Mouse (Mus musculus) heart, postnatal 4 days (tissue): Measurements from ENCODE around the gene Rpl32. TPM values are rescaled to one million over a fixed set of nuclear protein-coding genes. Genes with fewer than 3 reads are reported as not detected.

Experiments
- DNase-seq: peaks from one replicate; pipeline ENCODE4 v3.0.0; 2021
- total RNA-seq, 2 experiments: library from RNA; stranded (reverse); gene quantifications; 2 replicates each; pipeline ENCODE4 v1.2.3; 2021

Rpl32 gene
- 1,000 to 10,000 TPM; 1,006 to 1,007 TPM for total RNA-seq

GRCm38 (mm10) chr6:115808488-115809231 is at the start of gene Rpl32:
Gene Rpl32, minus strand, starts transcription at chr6:115808747.
- DNase-seq, result peak; percentile 86

DNA sequence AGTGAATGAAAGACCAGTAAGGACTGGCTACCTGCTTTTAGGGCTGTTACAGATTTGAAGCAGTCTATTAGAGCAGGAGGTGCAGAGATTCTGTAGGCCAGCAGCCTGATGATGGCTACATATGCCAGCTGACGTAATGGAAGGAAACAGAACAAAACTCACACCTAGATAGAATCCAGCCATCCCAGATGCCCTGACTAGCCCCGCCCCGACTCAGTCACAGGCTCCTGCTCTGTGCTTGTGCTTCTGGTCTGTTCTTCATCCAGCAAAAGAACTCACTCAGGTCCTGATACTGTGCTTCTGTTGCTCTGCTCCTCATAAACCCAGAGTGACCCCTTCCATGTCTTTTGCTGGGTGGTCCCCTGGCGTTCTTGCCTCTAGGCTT is 47.8 kb upstream of the Rpl32 start:
- no peak for DNase-seq

DNA sequence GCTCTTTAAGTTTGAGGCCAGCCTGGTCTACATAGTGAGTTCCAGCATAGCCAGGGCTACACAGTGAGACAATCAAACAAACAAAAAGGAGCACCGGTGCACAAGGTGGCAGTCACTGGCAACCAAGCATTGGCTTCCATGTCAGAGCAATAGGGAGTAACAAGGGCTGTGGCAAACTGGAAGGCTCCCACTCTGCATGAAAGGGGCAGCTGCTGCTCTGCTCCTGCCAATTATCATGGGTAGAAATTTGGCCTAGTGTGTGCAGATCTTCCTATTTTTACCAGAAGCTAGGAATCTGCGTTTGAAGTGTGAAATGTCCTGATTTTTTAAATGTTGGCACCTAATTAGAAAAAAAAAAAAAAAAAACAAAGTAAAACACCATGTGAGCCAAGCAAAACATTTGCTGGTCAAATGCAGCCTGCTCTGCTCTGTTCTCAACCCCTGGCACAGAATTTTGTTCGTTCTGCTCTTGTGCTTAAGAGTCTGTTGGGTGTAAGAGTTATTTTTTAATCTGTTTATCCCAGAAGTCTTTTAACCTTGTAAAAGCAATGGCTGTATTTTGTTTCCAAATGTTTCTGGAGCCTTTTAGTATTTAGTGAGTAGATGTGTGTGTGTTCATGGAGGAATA is 47.3 kb upstream of the Rpl32 start:
- no peak for DNase-seq

DNA sequence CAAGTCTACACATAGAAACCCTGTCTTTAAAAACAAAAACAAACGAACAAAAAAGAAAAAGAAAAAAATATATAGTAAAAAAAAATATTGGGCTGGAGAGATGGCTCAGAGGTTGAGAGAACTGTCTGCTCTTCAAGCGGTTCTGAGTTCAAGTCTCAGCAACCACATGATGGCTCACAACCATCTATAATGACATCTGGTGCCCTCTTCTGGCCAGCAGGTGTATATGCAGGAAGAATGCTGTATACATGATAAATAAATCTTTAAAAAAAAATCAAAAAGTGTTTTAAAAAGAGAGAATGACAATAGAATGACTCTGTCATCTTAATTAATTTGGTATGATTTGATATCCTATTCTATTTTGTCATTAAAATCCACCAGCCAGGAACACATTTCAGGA is 45.9 kb upstream of the Rpl32 start:
- DNase-seq, result no peak

- DNase-seq, result no peak
These were observed 45.4 kb upstream of the Rpl32 start for GRCm38 (mm10) chr6:115853985-115854384.

DNA sequence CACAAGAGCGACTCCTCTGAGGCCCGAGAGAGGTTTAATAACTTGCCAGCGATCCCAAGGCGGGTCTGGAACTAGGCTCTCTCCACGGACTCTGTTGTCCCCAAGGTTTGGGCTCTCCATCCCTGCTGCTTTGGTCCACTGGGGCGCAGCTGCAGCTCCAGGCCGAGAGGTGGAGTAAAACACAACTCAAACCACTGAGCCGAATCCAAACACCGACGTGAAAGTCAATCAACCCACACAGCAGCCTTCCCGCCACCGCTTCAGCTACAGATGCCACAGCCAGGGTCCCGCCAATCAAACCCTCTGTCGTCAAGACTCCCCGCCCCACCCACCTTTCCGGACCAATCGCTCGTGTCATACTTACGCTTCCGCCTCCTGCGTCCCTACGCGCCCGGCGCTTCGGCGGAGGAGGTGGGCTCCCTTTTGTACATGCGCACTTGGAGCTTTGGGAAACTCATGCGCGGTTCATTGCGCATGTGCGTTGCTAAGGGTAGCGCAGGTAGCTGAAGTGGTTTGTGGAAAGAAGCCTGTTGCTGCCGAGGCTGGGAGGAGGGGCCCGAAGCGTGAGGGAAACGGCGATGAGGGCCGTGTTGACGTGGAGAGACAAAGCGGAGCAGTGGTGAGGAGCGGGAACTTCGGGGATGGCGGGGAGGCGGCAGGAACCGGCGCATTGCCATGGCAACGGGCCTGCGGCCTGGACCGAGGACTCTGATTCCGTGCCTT is 44.7 kb upstream of the Rpl32 start, which contains the start of the genes Mbd4 and Ift122:
TSS of gene Mbd4 (minus strand) at position 281 of the 723 bp plus-strand sequence.
TSS of gene Ift122 (plus strand) at position 380 of the 723 bp plus-strand sequence.
- DNase-seq, result peak; percentile 98

DNA sequence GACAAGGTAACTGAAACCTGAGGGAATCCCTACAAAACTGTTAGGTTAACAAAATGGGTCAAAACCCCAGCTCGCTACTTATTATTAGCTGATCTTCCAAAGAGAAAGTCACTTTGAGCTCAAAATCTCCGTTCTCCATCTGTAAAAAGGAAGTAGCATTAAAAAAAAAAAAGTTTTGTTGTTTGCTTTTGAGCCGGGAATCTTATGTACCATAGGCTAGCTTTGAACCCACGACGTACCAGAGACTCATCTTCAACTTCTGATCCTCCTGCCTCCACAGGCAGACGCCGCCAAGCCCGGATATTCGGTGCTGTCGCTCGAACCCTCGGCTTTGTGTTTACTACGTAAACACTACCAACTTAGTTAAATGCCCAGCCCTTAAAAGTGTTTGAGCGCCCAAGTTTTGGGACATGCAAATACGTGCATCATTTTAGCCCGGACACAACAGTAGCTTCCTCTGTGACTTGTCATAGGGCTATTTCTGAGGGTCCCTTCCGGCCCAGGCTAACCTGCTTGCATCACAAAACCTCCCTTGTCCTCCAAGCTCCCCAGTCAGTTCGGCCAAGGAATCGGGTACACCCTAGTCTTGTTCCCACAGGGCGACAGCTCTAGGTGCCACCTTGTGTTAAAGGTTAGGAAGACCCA is 44.0 kb upstream of the Rpl32 start:
- DNase-seq, result no peak

- no peak for DNase-seq
These were observed 40.2 kb upstream of the Rpl32 start for GRCm38 (mm10) chr6:115848598-115849304.

GRCm38 (mm10) chr6:115846640-115847411 is 38.3 kb upstream of the Rpl32 start:
- peak; percentile 76 for DNase-seq

GRCm38 (mm10) chr6:115845006-115845405 is 36.5 kb upstream of the Rpl32 start:
- DNase-seq, result no peak

DNA sequence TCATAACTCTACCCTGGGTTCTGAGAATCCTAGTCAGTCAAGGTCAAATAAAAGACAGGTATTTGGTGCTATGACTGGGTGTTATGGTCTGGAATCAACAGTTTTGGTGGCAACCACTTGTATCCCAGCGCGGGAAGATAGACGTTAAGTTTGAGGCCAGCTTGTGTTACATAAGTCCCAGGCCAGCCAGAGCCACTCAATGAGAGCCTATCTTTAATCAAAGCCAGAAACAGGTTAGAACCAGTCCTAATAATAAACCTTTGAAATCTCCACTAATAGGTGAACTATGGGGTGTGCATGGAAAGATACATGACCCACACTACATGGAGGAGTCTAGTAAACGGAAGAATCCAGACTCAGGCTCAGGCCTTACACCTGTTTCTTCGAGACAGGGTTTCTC is 30.2 kb upstream of the Rpl32 start:
- no peak for DNase-seq

- peak; percentile 63 for DNase-seq
These were observed 29.6 kb upstream of the Rpl32 start, which contains the start of gene Efcab12 for GRCm38 (mm10) chr6:115838161-115838597. Gene Efcab12, minus strand, starts transcription at chr6:115838412.

DNA sequence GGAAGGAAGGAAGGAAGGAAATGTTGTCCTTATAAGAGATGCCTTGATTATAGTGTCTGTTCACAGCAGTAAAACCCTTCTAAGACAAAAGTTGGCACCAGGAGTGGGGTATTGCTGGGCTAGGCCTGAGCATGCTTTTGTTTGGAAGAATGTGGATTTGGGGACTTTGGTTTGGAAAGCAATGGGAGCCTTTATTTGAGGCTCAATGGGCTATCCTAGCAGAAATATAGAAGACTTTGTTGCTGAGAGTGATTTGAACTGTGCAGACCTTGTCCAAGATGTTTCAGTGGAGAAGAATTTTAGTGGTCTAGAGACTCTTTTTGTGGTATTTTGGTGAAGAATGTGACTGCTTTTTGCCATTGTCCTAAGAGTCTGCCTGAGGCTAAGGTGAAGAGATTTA is 25.3 kb upstream of the Rpl32 start:
- no peak for DNase-seq

DNA sequence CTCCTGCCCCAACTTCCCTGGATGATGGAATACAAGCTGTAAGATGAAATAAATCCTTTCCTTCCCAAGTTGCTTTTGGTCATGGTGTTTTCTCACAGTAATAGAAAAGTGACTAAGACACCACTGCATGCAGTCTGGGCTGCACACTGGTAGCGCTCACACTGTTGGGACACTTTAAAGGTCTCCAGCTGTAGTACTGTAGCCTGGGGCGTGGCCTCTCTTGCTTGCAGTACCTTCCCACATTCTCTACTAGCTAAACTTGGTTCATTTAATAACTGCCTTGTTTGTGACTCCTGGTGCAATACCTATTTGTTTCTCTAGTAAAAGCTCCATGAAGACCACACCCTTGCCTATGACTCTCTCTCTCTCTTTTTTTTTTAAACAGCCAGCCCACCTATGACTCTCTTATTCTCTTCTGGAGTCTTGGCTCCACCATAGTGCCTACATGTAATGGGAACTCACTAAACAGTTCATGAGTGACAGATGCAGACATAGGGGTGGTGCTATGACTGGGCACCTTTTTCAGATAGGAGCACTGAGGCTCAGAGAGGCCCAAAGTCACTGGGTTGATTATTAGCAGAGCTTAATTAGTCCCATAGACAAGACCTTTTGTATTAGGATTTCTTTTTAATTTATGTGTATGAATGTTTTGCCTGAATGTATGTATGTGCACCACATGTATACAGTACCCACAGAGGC is 23.8 kb upstream of the Rpl32 start:
- DNase-seq, result no peak

DNA sequence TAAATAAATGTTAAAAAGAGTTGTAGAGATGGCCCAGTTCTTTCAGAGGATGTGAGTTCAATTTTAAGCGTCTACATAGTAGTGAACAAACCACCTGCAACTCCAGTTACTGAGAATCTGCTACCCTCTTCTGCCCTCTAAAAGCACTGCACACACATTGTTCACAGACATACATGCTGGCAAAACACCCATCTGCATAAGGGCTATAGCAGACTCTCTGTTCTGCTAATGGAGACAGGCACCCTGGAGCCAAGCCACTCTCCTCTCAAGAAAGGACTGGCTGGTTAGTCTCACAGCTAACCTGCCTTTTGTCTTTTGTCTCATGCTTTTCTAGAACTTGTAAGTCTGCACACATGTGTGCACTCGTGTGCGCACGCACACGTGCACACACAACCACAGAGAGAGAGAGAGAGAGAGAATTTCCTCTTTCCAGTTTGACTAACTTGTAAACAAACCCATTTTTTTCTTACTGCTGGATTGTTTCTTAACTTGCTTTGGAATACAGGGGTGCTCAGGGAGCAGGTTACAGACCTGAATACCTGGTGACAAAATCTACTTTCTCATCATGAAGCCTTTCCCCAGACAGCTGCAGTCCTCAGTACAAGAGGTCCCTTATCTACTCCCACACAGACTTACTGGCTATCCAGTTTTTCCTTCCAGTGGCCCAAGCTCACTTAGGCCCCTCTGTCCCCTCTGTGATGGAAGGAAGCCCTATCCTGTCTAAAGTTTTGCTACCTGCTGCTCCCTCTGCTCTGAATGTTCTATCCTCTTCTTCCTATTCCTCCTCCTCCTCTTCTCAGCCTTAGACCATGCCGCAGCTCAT is 22.4 kb upstream of the Rpl32 start:
- no peak for DNase-seq

GRCm38 (mm10) chr6:115823850-115824464 is 15.4 kb upstream of the Rpl32 start:
- DNase-seq, result peak; percentile 72

- no peak for DNase-seq
These were observed 12.9 kb upstream of the Rpl32 start for GRCm38 (mm10) chr6:115821216-115821993.

- no peak for DNase-seq
These were observed 9.6 kb upstream of the Rpl32 start for GRCm38 (mm10) chr6:115818129-115818528.
